Mouse (Mus musculus): ENCODE data around the gene Serp2.
A peak's percentile ranks its signal among the peaks of the same experiment; 100 is the strongest.

Serp2 gene

GRCm38 (mm10) chr14:76556852-76557208, at the start of gene Serp2:
Serp2 (minus strand) TSS chr14:76556889.
- no peak for DNase-seq (ENCODE audit: low spot score in 2 of 2)

GRCm38 (mm10) chr14:76605931-76606534, 49.3 kb upstream of the Serp2 start:
- no peak for DNase-seq (ENCODE audit: low spot score in 2 of 2)

- DNase-seq (ENCODE audit: low spot score in 2 of 2): no peak
Observed at GRCm38 (mm10) chr14:76604012-76604411, 47.3 kb upstream of the Serp2 start.

GRCm38 (mm10) chr14:76601654-76602053, 45.0 kb upstream of the Serp2 start:
- peak; percentile 48 to 55 for DNase-seq (ENCODE audit: low spot score in 2 of 2)

- no peak for DNase-seq (ENCODE audit: low spot score in 2 of 2)
Observed at GRCm38 (mm10) chr14:76600391-76600790, 43.7 kb upstream of the Serp2 start.

GRCm38 (mm10) chr14:76599706-76600105, 43.0 kb upstream of the Serp2 start:
- DNase-seq (ENCODE audit: low spot score in 2 of 2): no peak

GRCm38 (mm10) chr14:76598518-76599216, 42.0 kb upstream of the Serp2 start:
- no peak for DNase-seq (ENCODE audit: low spot score in 2 of 2)

GRCm38 (mm10) chr14:76597751-76598150, 41.1 kb upstream of the Serp2 start:
- no peak for DNase-seq (ENCODE audit: low spot score in 2 of 2)

- DNase-seq (ENCODE audit: low spot score in 2 of 2): no peak
Observed at GRCm38 (mm10) chr14:76595048-76595859, 38.6 kb upstream of the Serp2 start.

GRCm38 (mm10) chr14:76594351-76594885, 37.7 kb upstream of the Serp2 start:
- DNase-seq (ENCODE audit: low spot score in 2 of 2): no peak

GRCm38 (mm10) chr14:76593630-76594193, 37.0 kb upstream of the Serp2 start:
- DNase-seq (ENCODE audit: low spot score in 2 of 2): no peak

- DNase-seq (ENCODE audit: low spot score in 2 of 2): no peak
Observed at GRCm38 (mm10) chr14:76592721-76593120, 36.0 kb upstream of the Serp2 start.

- DNase-seq (ENCODE audit: low spot score in 2 of 2): no peak
Observed at GRCm38 (mm10) chr14:76592090-76592489, 35.4 kb upstream of the Serp2 start.

- DNase-seq (ENCODE audit: low spot score in 2 of 2): no peak
Observed at GRCm38 (mm10) chr14:76590134-76590533, 33.4 kb upstream of the Serp2 start.

GRCm38 (mm10) chr14:76589671-76590070, 33.0 kb upstream of the Serp2 start:
- DNase-seq (ENCODE audit: low spot score in 2 of 2): no peak

GRCm38 (mm10) chr14:76585831-76586405, 29.2 kb upstream of the Serp2 start:
- DNase-seq (ENCODE audit: low spot score in 2 of 2): no peak

GRCm38 (mm10) chr14:76583985-76584384, 27.3 kb upstream of the Serp2 start:
- no peak for DNase-seq (ENCODE audit: low spot score in 2 of 2)

GRCm38 (mm10) chr14:76581974-76582922, 25.6 kb upstream of the Serp2 start:
- no peak for DNase-seq (ENCODE audit: low spot score in 2 of 2)

GRCm38 (mm10) chr14:76579660-76580061, 23.0 kb upstream of the Serp2 start:
- no peak for DNase-seq (ENCODE audit: low spot score in 2 of 2)

GRCm38 (mm10) chr14:76577840-76578239, 21.2 kb upstream of the Serp2 start:
- DNase-seq (ENCODE audit: low spot score in 2 of 2): no peak

- no peak for DNase-seq (ENCODE audit: low spot score in 2 of 2)
Observed at GRCm38 (mm10) chr14:76570292-76570691, 13.6 kb upstream of the Serp2 start.
